Mouse (Mus musculus) intestine, postnatal 0 days (tissue): ENCODE data around the gene Trabd2b. TPM values are rescaled to one million over a fixed set of nuclear protein-coding genes. Genes with fewer than 3 reads are reported as not detected.

Experiments
- ATAC-seq: fragments of 200-750 bp; cut with Nextera tagmentation; 2 replicates; pipeline ENCODE4 v1.8.0; 2017; ENCODE audit warnings: mild to moderate bottlenecking, moderate TSS enrichment, moderate library complexity
- H3K27ac ChIP-seq: fragments of 300-500 bp; sonication (generic); 2 replicates; pipeline ENCODE4 v1.5.1; 2014; ENCODE audit warnings: mild to moderate bottlenecking, low read depth, low read length, moderate library complexity
- H3K27me3 ChIP-seq: fragments of 300-500 bp; sonication (generic); replicated peaks from 2 replicates; pipeline ENCODE4 v1.6.1; 2014; ENCODE audit warnings: low read length, mixed read lengths; ENCODE audit not compliant: control insufficient read depth, insufficient read depth
- H3K36me3 ChIP-seq: fragments of 300-500 bp; sonication (generic); 2 replicates; pipeline ENCODE4 v1.6.1; 2014; ENCODE audit warnings: mild to moderate bottlenecking, moderate library complexity; ENCODE audit not compliant: control insufficient read depth, insufficient read depth
- H3K4me1 ChIP-seq: fragments of 300-500 bp; sonication (generic); replicated peaks from 2 replicates; pipeline ENCODE4 v1.6.1; 2014; ENCODE audit warnings: antibody characterized with exemption, low read length, mixed read lengths; ENCODE audit not compliant: control insufficient read depth, insufficient read depth
- H3K4me2 ChIP-seq: fragments of 300-500 bp; sonication (generic); replicated peaks from 2 replicates; pipeline ENCODE4 v1.6.1; 2014; ENCODE audit warnings: low read depth, mild to moderate bottlenecking, moderate library complexity
- H3K4me3 ChIP-seq: fragments of 300-500 bp; sonication (generic); 2 replicates; pipeline ENCODE4 v1.5.1; 2014; ENCODE audit warnings: low read depth, low read length
- H3K9ac ChIP-seq: fragments of 300-500 bp; sonication (generic); 2 replicates; pipeline ENCODE4 v1.6.1; 2014; ENCODE audit warnings: mild to moderate bottlenecking, low read depth, low read length
- H3K9me3 ChIP-seq: fragments of 300-500 bp; sonication (generic); 2 replicates; pipeline ENCODE4 v1.6.1; 2016; ENCODE audit warnings: mixed run types; ENCODE audit not compliant: control insufficient read depth
- CTCF ChIP-seq: sonication (generic); IDR thresholded peaks from 2 replicates; pipeline ENCODE4 v1.5.1; 2016; ENCODE audit warnings: low read depth, mild to moderate bottlenecking, control low read depth, antibody characterized with exemption, moderate library complexity
- WGBS: fragments of 180-500 bp; shearing (Covaris S2); extraction: QIAGEN DNeasy Blood & Tissue Kit; methylation state at CpG from one replicate; pipeline ENCODE4 v1.1.7; 2014; 5-methylcytosine and 5-hydroxymethylcytosine counted together
- polyA plus RNA-seq: library from polyadenylated mRNA; unstranded; fragments of >200 nt; fragmentation: Nextera tagmentation; extraction: Ambion mirVana; gene quantifications from 2 replicates; pipeline ENCODE4 v1.2.1, GENCODE M21; 2015

Trabd2b gene
- polyA plus RNA-seq, 1 experiment from 2014 or later, result 0.20 TPM

DNA sequence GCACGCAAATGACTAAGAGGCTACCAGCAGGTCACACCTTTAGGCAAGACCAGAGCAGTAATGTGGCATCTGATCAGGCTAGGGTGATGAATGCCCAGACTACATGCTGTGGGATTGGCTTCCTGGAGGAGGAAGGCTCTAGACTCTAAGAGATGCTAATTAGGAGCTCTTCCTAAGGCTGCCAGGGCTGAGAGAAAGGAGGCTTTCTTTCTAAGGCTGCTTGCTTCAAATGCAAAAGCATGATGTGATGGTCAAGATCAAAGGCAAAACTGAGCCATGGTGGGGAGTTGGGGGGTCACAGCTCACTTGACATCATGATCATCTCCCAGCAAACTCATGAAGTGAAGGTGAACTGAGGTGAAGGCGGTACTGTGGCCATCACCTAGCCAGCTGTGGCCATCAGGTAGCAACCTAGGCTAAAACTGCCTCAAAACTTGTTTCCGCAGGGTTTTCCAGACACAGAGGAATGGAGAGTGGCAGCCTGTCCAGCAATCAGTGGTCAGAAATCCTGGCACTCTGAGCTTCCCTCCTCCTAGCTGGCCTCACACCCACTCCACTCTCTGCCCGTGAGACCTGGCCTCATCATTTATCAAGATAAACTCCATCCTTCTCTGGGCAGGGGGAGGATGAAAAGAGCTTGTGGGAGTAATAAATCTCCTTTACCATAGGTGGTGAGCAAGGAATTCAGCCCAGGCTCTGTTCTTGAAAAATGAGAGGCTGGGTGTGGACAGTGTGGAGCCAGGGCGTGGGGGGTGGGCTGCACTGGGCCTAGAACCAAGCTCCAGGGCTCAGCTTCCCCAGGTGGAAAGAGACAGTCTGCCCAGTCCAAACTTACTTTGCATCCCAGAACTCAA is 117.0 kb downstream of the Trabd2b start:
- ATAC-seq, result no peak

DNA sequence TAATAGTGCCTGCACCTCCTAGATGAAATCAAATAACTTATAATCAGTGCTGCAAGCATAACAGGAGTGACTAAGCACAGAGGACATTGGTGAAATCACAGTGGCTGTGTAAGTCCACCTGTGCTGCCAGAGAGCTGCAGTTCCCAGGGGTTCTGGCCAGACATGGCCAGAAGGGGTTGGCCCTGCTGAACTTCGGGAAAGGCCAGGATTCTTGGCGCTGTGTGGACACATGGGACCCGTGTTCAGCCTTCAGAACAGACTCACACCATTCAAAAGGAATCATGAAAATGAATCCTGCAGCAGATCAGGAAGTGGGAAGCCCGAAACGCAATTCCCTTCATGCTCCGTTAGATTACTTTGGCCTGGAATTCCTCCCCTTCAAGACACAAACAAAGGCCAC is 125.1 kb downstream of the Trabd2b start:
- ATAC-seq, result no peak
- TF ChIP-seq CTCF, result no peak
- WGBS, result 69% methylated on average over 6 of the region's 6 CpGs

More for the DNA sequence above, 117.0 kb downstream of the Trabd2b start:
- no peak for TF ChIP-seq CTCF
- no peak overlapping the region for H3K4me3 ChIP-seq
- no peaks in the 10 kb centered on the region for H3K4me1 ChIP-seq
- H3K4me2 ChIP-seq, result no peak overlapping the region
- H3K36me3 ChIP-seq, result no peaks in the 10 kb centered on the region
- no peak overlapping the region for H3K9ac ChIP-seq
- no peaks in the 10 kb centered on the region for H3K27me3 ChIP-seq
- H3K27ac ChIP-seq, result no peak overlapping the region
- H3K9me3 ChIP-seq, result no peaks in the 10 kb centered on the region
- 77% methylated on average over 5 of the region's 5 CpGs for WGBS

DNA sequence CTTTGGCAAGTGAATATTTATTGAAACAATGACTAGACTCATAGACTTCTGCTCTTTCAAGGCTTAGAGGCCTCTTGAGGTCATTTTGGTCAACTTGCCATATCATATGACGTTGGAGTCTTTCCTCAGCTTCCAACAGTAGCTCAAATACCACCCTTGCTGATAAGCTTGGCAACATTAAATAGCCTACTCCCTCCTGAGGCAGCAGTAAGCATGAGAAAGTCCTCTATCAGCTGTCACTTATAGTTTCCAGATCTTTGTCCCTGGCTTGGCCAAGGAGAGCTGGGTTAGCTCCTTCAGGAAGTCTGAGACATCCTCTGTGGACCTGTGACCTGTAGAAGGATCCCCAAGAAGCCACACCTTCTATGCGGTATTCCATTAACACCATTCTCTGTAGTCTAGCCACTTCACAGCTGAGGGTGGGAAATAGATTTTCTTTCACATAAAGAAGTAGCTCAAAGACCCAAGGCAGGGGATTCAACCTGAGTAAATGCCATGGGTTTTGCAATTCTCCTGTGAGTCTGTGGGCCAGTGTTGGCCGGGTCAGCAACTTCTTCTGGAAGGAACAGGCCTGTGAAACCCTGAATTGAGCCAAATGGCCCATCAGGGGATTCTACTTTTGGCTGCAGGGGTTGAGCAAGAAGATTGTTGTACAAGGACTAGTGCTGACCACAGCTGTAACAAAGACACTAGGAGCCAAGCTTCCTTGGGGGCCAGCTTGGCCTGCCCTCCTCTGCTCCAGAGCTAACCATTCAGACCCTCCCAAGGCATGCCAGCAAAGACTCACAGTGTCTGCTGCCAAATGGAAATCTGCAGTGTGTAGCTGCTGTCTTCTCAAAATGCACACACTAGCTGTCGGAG is 127.6 kb downstream of the Trabd2b start:
- Histone ChIP-seq H3K27ac (no peak overlapping the region), H3K9me3 (no peaks in the 10 kb centered on the region), H3K36me3 (no peaks in the 10 kb centered on the region), H3K9ac (no peak overlapping the region), H3K27me3 (no peaks in the 10 kb centered on the region), H3K4me3 (no peak overlapping the region), H3K4me1 (no peaks in the 10 kb centered on the region), H3K4me2 (no peak overlapping the region)
- ATAC-seq, result no peak
- no peak for TF ChIP-seq CTCF
- 70% methylated on average over 4 of the region's 4 CpGs for WGBS

More for the DNA sequence above, 125.1 kb downstream of the Trabd2b start:
- Histone ChIP-seq H3K4me1 (no peaks in the 10 kb centered on the region), H3K4me3 (no peak overlapping the region), H3K27ac (no peak overlapping the region), H3K9me3 (no peaks in the 10 kb centered on the region), H3K4me2 (no peak overlapping the region), H3K9ac (no peak overlapping the region), H3K36me3 (no peaks in the 10 kb centered on the region), H3K27me3 (no peaks in the 10 kb centered on the region)

GRCm38 (mm10) chr4:114537376-114537974 is 131.0 kb downstream of the Trabd2b start:
- H3K27ac ChIP-seq, result no peak overlapping the region
- no peak overlapping the region for H3K4me2 ChIP-seq
- WGBS, result 79% methylated on average over 6 of the region's 6 CpGs
- no peaks in the 10 kb centered on the region for H3K9me3 ChIP-seq
- H3K27me3 ChIP-seq, result no peaks in the 10 kb centered on the region
- no peak overlapping the region for H3K9ac ChIP-seq
- no peak for ATAC-seq
- no peaks in the 10 kb centered on the region for H3K4me1 ChIP-seq
- no peak overlapping the region for H3K4me3 ChIP-seq
- no peaks in the 10 kb centered on the region for H3K36me3 ChIP-seq
- TF ChIP-seq CTCF, result no peak

GRCm38 (mm10) chr4:114540031-114540430 is 133.5 kb downstream of the Trabd2b start:
- Histone ChIP-seq H3K9me3 (no peaks in the 10 kb centered on the region), H3K27ac (no peak overlapping the region), H3K4me2 (no peak overlapping the region), H3K36me3 (no peaks in the 10 kb centered on the region), H3K9ac (no peak overlapping the region), H3K4me3 (no peak overlapping the region), H3K27me3 (no peaks in the 10 kb centered on the region), H3K4me1 (no peaks in the 10 kb centered on the region)
- no peak for ATAC-seq
- TF ChIP-seq CTCF, result no peak
- WGBS, result 90% methylated on average over 7 of the region's 7 CpGs

GRCm38 (mm10) chr4:114541221-114541620 is 134.7 kb downstream of the Trabd2b start:
- H3K4me2 ChIP-seq, result no peak overlapping the region
- no peaks in the 10 kb centered on the region for H3K27me3 ChIP-seq
- no peak overlapping the region for H3K9ac ChIP-seq
- no peak overlapping the region for H3K4me3 ChIP-seq
- H3K9me3 ChIP-seq, result no peaks in the 10 kb centered on the region
- whole genome bisulfite sequencing, result 87% methylated on average over 1 of the region's 1 CpGs
- TF ChIP-seq CTCF, result no peak
- no peaks in the 10 kb centered on the region for H3K36me3 ChIP-seq
- no peak overlapping the region for H3K27ac ChIP-seq
- no peak for ATAC-seq
- H3K4me1 ChIP-seq, result no peaks in the 10 kb centered on the region; the same call in 1 of the 2 replicates
